9 mouse cellular contexts compared by ENCODE assay signal in genomic region chr16:12040935-12041334, GRCm38 (mm10). TPM values are rescaled to one million over a fixed set of nuclear protein-coding genes. Genes with fewer than 3 reads are reported as not detected.
A peak's percentile ranks its signal among the peaks of the same experiment; 100 is the strongest.
DNase-seq lines count a peak whose midpoint lies in the region; ATAC-seq and TF ChIP-seq lines count a peak whose summit lies in the region.
"Had no signal": no experiment of that assay in that cellular context is flagged by ENCODE, and none has a peak within 500 bp of the region (broad histone marks: within the 10 kb centered on the region; RNA-seq: fewer than 3 reads in every experiment).

No protein-coding gene starts in this region.

- no peak overlapping the region for H3K4me3 ChIP-seq in forebrain, embryonic 15.5 days
- no peak overlapping the region for H3K4me3 ChIP-seq in left cerebral cortex, adult 2 months
- H3K4me3 ChIP-seq: limb, embryonic 12.5 days had no signal

- no peaks in the 10 kb centered on the region for H3K9me3 ChIP-seq in forebrain, embryonic 15.5 days
- H3K9me3 ChIP-seq: limb, embryonic 12.5 days had no signal

- ATAC-seq in forebrain, embryonic 15.5 days (replicated peaks) = peak; percentile 94
- ATAC-seq in monocyte, adult 5-6 weeks (replicated peaks; ENCODE audit: insufficient number of reproducible peaks, low FRiP score, low TSS enrichment, poor library complexity, severe bottlenecking) = no peak

- peak overlapping the region; percentile 25 for H3K27ac ChIP-seq in forebrain, embryonic 15.5 days (replicated peaks)
- no peak overlapping the region for H3K27ac ChIP-seq in left cerebral cortex, adult 2 months
- H3K27ac ChIP-seq: limb, embryonic 12.5 days had no signal

- no peaks in the 10 kb centered on the region for H3K36me3 ChIP-seq in forebrain, embryonic 15.5 days
- H3K36me3 ChIP-seq: limb, embryonic 12.5 days had no signal

- no peaks in the 10 kb centered on the region for H3K27me3 ChIP-seq in forebrain, embryonic 15.5 days
- H3K27me3 ChIP-seq: limb, embryonic 12.5 days had no signal

- peaks cover 21% of the 10 kb centered on the region for H3K4me1 ChIP-seq in forebrain, embryonic 15.5 days
- H3K4me1 ChIP-seq: limb, embryonic 12.5 days had no signal

- WGBS in forebrain, embryonic 15.5 days = 26% methylated on average over 5 of the region's 5 CpGs

- DNase-seq in MN1 (ENCODE audit: low spot score) (peak; percentile 88), NIH3T3 (ENCODE audit: low read depth) (peak; percentile 77)
- DNase-seq in heart, postnatal 4 days = peak; percentile 70
- DNase-seq in left cerebral cortex, adult 2 months (ENCODE audit: extremely low spot score in 1 of 2, low spot score in 2 of 2) = peak; percentile 39 to 60
- peak; percentile 59 for DNase-seq in ovary, postnatal 36 days (ENCODE audit: low spot score)
- no peak for DNase-seq in yolk sac, embryonic 10.5 days (ENCODE audit: low spot score)

- no peak overlapping the region for H3K4me2 ChIP-seq in forebrain, embryonic 15.5 days (replicated peaks)
- H3K4me2 ChIP-seq: limb, embryonic 12.5 days had no signal

- H3K9ac ChIP-seq in forebrain, embryonic 15.5 days (replicated peaks) = no peak overlapping the region
- H3K9ac ChIP-seq: limb, embryonic 12.5 days had no signal

- no peak for TF ChIP-seq CTCF in left cerebral cortex, adult 2 months (IDR thresholded peaks at IDR 0.05)

- intact Hi-C loops in left cerebral cortex, adult 2 months (cut with DNase I) = no loop called here

RNA-seq across cellular contexts. Expression of gene Shisa9, which starts 57.0 kb away (rescaled TPM):
- polyA plus RNA-seq in forebrain, embryonic 15.5 days (2015; fragmentation: Nextera tagmentation; extraction: Ambion mirVana) = 5.6 and 6.7 TPM in 2 replicates
- under 1 TPM; 0.21 to 0.54 TPM for total RNA-seq in heart, postnatal 4 days (2021)
- total RNA-seq in left cerebral cortex, adult 2 months (2021) = 10 to 100 TPM; 53.2 to 61.6 TPM
- not detected in 3 replicates for total RNA-seq in monocyte, adult 5-6 weeks (2017)

Comparison
In these comparisons a context has a peak if more than half of its experiments do, and no peak if none do; other contexts are left out.
1. RNA of gene Shisa9, which starts 57.0 kb away (total RNA-seq): 53.2 to 61.6 TPM in left cerebral cortex, adult 2 months; 0.21 to 0.54 TPM in heart, postnatal 4 days and not detected in monocyte, adult 5-6 weeks; every median in the first group is over 10 times any median in the second.